In the genomic region with DNA sequence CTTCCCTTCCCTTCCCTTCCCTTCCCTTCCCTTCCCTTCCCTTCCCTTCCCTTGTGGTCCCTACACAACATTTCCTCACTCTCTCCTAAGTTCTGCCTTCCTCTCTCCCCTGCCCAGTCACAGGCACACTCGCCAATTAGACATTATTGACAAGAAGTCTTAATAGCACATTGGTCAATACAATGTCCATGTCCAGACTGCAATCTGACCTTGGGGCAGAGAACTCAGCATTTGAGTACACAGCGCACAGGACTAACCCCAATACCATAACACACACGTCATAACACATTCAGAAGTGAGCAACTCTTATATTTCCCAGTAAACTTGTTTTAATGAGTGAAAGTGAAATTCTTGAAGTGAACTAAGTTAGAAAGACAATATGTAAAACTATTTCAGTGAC, we compare ENCODE assay signal across 37 mouse cellular contexts. TPM values are rescaled to one million over a fixed set of nuclear protein-coding genes. Genes with fewer than 3 reads are reported as not detected.
"Had no signal": no experiment of that assay in that cellular context is flagged by ENCODE, and none has a peak within 500 bp of the region (broad histone marks: within the 10 kb centered on the region; RNA-seq: fewer than 3 reads in every experiment).

No protein-coding gene starts in this region.

- H3K36me3 ChIP-seq: heart, embryonic 10.5 days; heart, embryonic 12.5 days; heart, embryonic 13.5 days; heart, embryonic 15.5 days; hindbrain, embryonic 10.5 days; hindbrain, embryonic 12.5 days; hindbrain, embryonic 13.5 days; hindbrain, embryonic 15.5 days; intestine, embryonic 15.5 days; kidney, embryonic 15.5 days had no signal

- DNase-seq: heart, adult 18-20 months; heart, adult 2 months; heart, postnatal 10 days; heart, postnatal 14 days; heart, postnatal 36 days; heart, postnatal 4 days; kidney, adult 11 months; kidney, adult 18-20 months; kidney, adult 2 months; kidney, adult 8-10 months; kidney, adult 9 months; kidney, postnatal 10 days; kidney, postnatal 14 days; kidney, postnatal 25 days; kidney, postnatal 36 days; kidney, postnatal 4 days; layer of hippocampus, adult 9-11 months had no signal

- H3K9me3 ChIP-seq: heart, embryonic 10.5 days; heart, embryonic 12.5 days; heart, embryonic 13.5 days; heart, embryonic 15.5 days; hindbrain, embryonic 10.5 days; hindbrain, embryonic 12.5 days; hindbrain, embryonic 13.5 days; hindbrain, embryonic 15.5 days; intestine, embryonic 15.5 days; kidney, embryonic 15.5 days had no signal

- H3K27ac ChIP-seq: heart, adult 2 months; heart, embryonic 10.5 days; heart, embryonic 13.5 days; heart, embryonic 15.5 days; hindbrain, embryonic 10.5 days; hindbrain, embryonic 12.5 days; hindbrain, embryonic 13.5 days; hindbrain, embryonic 14.5 days; hindbrain, embryonic 15.5 days; hindbrain, postnatal 0 days; intestine, embryonic 15.5 days; kidney, embryonic 15.5 days; kidney, postnatal 0 days; layer of hippocampus, adult 2 months had no signal

- ATAC-seq: hindbrain, embryonic 16.5 days; hindbrain, postnatal 0 days; inflammation-experienced regulatory T-cells, adult 6 months; intestine, embryonic 15.5 days; intestine, embryonic 16.5 days; intestine, postnatal 0 days had no signal

- H3K4me3 ChIP-seq: heart, adult 2 months; heart, embryonic 10.5 days; heart, embryonic 12.5 days; heart, embryonic 13.5 days; heart, embryonic 15.5 days; hindbrain, embryonic 10.5 days; hindbrain, embryonic 12.5 days; hindbrain, embryonic 13.5 days; hindbrain, embryonic 15.5 days; intestine, embryonic 15.5 days; kidney, embryonic 15.5 days; layer of hippocampus, adult 2 months had no signal

- H3K27me3 ChIP-seq: heart, embryonic 12.5 days; heart, embryonic 13.5 days; heart, embryonic 15.5 days; hindbrain, embryonic 12.5 days; hindbrain, embryonic 13.5 days; hindbrain, embryonic 15.5 days; intestine, embryonic 15.5 days; kidney, embryonic 15.5 days had no signal

- H3K9ac ChIP-seq: heart, embryonic 12.5 days; heart, embryonic 13.5 days; heart, embryonic 15.5 days; hindbrain, embryonic 12.5 days; hindbrain, embryonic 13.5 days; hindbrain, embryonic 14.5 days; hindbrain, embryonic 15.5 days; intestine, embryonic 15.5 days; kidney, embryonic 15.5 days had no signal

- H3K4me1 ChIP-seq: heart, embryonic 10.5 days; heart, embryonic 12.5 days; heart, embryonic 13.5 days; heart, embryonic 15.5 days; hindbrain, embryonic 10.5 days; hindbrain, embryonic 12.5 days; hindbrain, embryonic 13.5 days; hindbrain, embryonic 15.5 days; intestine, embryonic 15.5 days; kidney, embryonic 15.5 days had no signal

- H3K4me2 ChIP-seq: heart, embryonic 11.5 days; heart, embryonic 12.5 days; heart, embryonic 13.5 days; heart, embryonic 15.5 days; hindbrain, embryonic 12.5 days; hindbrain, embryonic 13.5 days; hindbrain, embryonic 14.5 days; hindbrain, embryonic 15.5 days; intestine, embryonic 15.5 days; kidney, embryonic 15.5 days had no signal

RNA-seq across cellular contexts. Expression of a gene that starts 24.3 kb away (rescaled TPM):
- total RNA-seq: hematopoietic stem cell, adult 5-6 weeks had no signal
- polyA plus RNA-seq: inflammation-experienced regulatory T-cells, adult 6 months had no signal
